Mouse (Mus musculus): ENCODE data around the gene Shisa8.

- TF ChIP-seq GATA1 (IDR thresholded peaks at IDR 0.05; ENCODE audit: borderline replicate concordance, low read length) (no peak), FLI1 (IDR thresholded peaks at IDR 0.05; ENCODE audit: low read length) (no peak)
These were observed 5.5 kb downstream of the Shisa8 start for GRCm38 (mm10) chr15:82207105-82207459.

All from megakaryocyte, embryonic 14.5 days (primary cell).